Mouse (Mus musculus) MEL (cell line): ENCODE measurements at regions not wholly inside any gene's neighbourhood (a gene's known extent, or its start where the extent isn't known, plus 50 kb on each side); places are given as distances from the start of the nearest gene placed in this dataset.
"Not testable (repeated sequence)": the region's sequence is repeated elsewhere in the genome, so short reads cannot be mapped to it uniquely, and the experiment has no call there.

ENCODE experiments used
- DNase-seq: peaks from one replicate; pipeline ENCODE4 v3.0.0; 2011; ENCODE audit warnings: low read depth, low spot score
- H3K27ac ChIP-seq: 2 replicates; pipeline ENCODE4 v1.5.1; 2012; ENCODE audit warnings: low read depth, mild to moderate bottlenecking, control low read depth, low read length, moderate library complexity; ENCODE audit not compliant: control insufficient read depth
- H3K27me3 ChIP-seq, 2 experiments: fragments of 150-350 bp in 1 of 2; sonication (generic) in 1 of 2; 2 replicates each; pipeline ENCODE4 v1.6.1; 2012; ENCODE audit warnings: low read length in 2 of 2, mild to moderate bottlenecking in 2 of 2, improper control_type of control experiment in 1 of 2, moderate library complexity in 1 of 2; ENCODE audit not compliant: insufficient read depth in 2 of 2, control insufficient read depth in 1 of 2
- H3K36me3 ChIP-seq, 2 experiments: 2 replicates each; pipeline ENCODE4 v1.6.1; 2012 to 2014; ENCODE audit warnings: low read length in 2 of 2, improper control_type of control experiment in 1 of 2, inconsistent platforms in 1 of 2, mild to moderate bottlenecking in 1 of 2; ENCODE audit not compliant: insufficient read depth in 2 of 2, control insufficient read depth in 1 of 2
- H3K4me1 ChIP-seq, 2 experiments: fragments of 150-350 bp in 1 of 2; sonication (generic) in 1 of 2; 2 replicates each; pipeline ENCODE4 v1.6.1; 2012; ENCODE audit warnings: low read length in 2 of 2, improper control_type of control experiment in 1 of 2, mild to moderate bottlenecking in 1 of 2; ENCODE audit not compliant: insufficient read depth in 2 of 2, control insufficient read depth in 1 of 2
- H3K4me3 ChIP-seq, 2 experiments: fragments of 150-350 bp in 1 of 2; sonication (generic) in 1 of 2; 2 replicates each; pipeline ENCODE4 v1.5.1; 2012; ENCODE audit warnings: low read depth in 2 of 2, low read length in 2 of 2, mild to moderate bottlenecking in 2 of 2, moderate library complexity in 2 of 2, control low read depth in 1 of 2, improper control_type of control experiment in 1 of 2; ENCODE audit not compliant: control insufficient read depth in 1 of 2, insufficient read depth in 1 of 2
- H3K79me2 ChIP-seq: 2 replicates; pipeline ENCODE4 v1.6.1; 2012; ENCODE audit warnings: mild to moderate bottlenecking, low read length, moderate library complexity; ENCODE audit not compliant: control insufficient read depth, poor library complexity, insufficient read depth
- H3K9ac ChIP-seq: 2 replicates; pipeline ENCODE4 v1.6.1; 2012; ENCODE audit warnings: low read depth, mild to moderate bottlenecking, control low read depth, low read length, moderate library complexity; ENCODE audit not compliant: control insufficient read depth, poor library complexity, severe bottlenecking
- H3K9me3 ChIP-seq: fragments of 150-350 bp; sonication (generic); replicated peaks from 2 replicates; pipeline ENCODE4 v1.6.1; 2012; ENCODE audit warnings: mild to moderate bottlenecking, low read length, improper control_type of control experiment, moderate library complexity; ENCODE audit not compliant: insufficient read depth
- CHD1 ChIP-seq: IDR thresholded peaks from 2 replicates; pipeline ENCODE4 v1.6.1; 2012; ENCODE audit warnings: low read depth, mild to moderate bottlenecking, inconsistent platforms, low read length, improper control_type of control experiment
- CHD2 ChIP-seq: IDR thresholded peaks from 2 replicates; pipeline ENCODE4 v1.6.1; 2011; ENCODE audit warnings: low read length, improper control_type of control experiment
- CTCF ChIP-seq, 3 experiments: IDR thresholded peaks in 2 of 3; conservative IDR thresholded peaks in 1 of 3; 2 replicates each; pipeline ENCODE4 v1.5.1; 2011 to 2012; ENCODE audit warnings: low read length in 3 of 3, low read depth in 2 of 3, mild to moderate bottlenecking in 2 of 3, improper control_type of control experiment in 1 of 3, inconsistent platforms in 1 of 3, mixed read lengths in 1 of 3, moderate library complexity in 1 of 3; ENCODE audit not compliant: control insufficient read depth in 1 of 3, insufficient read depth in 1 of 3, poor library complexity in 1 of 3, severe bottlenecking in 1 of 3
- ETS1 ChIP-seq: IDR thresholded peaks from 2 replicates; pipeline ENCODE4 v1.6.1; 2012; ENCODE audit warnings: low read depth, mild to moderate bottlenecking, inconsistent platforms, low read length, improper control_type of control experiment, moderate library complexity
- GATA1 ChIP-seq: IDR thresholded peaks from 2 replicates; pipeline ENCODE4 v1.6.1; 2011; ENCODE audit warnings: low read depth, low read length, improper control_type of control experiment
- JUND ChIP-seq: IDR thresholded peaks from 2 replicates; pipeline ENCODE4 v1.6.1; 2011; ENCODE audit warnings: low read depth, mild to moderate bottlenecking, improper control_type of control experiment, low read length
- KAT2A ChIP-seq: conservative IDR thresholded peaks from 2 replicates; pipeline ENCODE4 v1.6.1; 2012; ENCODE audit warnings: low read depth, low read length, improper control_type of control experiment, inconsistent platforms
- MAZ ChIP-seq: IDR thresholded peaks from 2 replicates; pipeline ENCODE4 v1.6.1; 2012; ENCODE audit warnings: low read depth, mild to moderate bottlenecking, inconsistent platforms, low read length, improper control_type of control experiment
- MEF2A ChIP-seq: IDR thresholded peaks from 2 replicates; pipeline ENCODE4 v1.6.1; 2014; ENCODE audit warnings: low read depth, mild to moderate bottlenecking, inconsistent platforms, low read length, improper control_type of control experiment; ENCODE audit not compliant: poor library complexity, insufficient replicate concordance, severe bottlenecking; ENCODE audit errors: extremely low read depth
- MYC ChIP-seq: IDR thresholded peaks from 2 replicates; pipeline ENCODE4 v1.6.1; 2011; ENCODE audit warnings: low read depth, mild to moderate bottlenecking, low read length, improper control_type of control experiment, moderate library complexity
- NELFE ChIP-seq: IDR thresholded peaks from 2 replicates; pipeline ENCODE4 v1.6.1; 2011; ENCODE audit warnings: low read depth, low read length, improper control_type of control experiment
- POLR2A ChIP-seq, 2 experiments: IDR thresholded peaks; 2 replicates each; pipeline ENCODE4 v1.6.1; 2011 to 2012; ENCODE audit warnings: low read length in 2 of 2, mild to moderate bottlenecking in 2 of 2, control low read depth in 1 of 2, improper control_type of control experiment in 1 of 2, low read depth in 1 of 2, moderate library complexity in 1 of 2; ENCODE audit not compliant: control insufficient read depth in 1 of 2, insufficient read depth in 1 of 2, poor library complexity in 1 of 2
- RAD21 ChIP-seq: IDR thresholded peaks from 2 replicates; pipeline ENCODE4 v1.6.1; 2011; ENCODE audit warnings: mild to moderate bottlenecking, low read depth, low read length, improper control_type of control experiment
- RCOR1 ChIP-seq: IDR thresholded peaks from 2 replicates; pipeline ENCODE4 v1.6.1; 2012; ENCODE audit warnings: low read depth, mild to moderate bottlenecking, inconsistent platforms, low read length, improper control_type of control experiment
- SMC3 ChIP-seq: IDR thresholded peaks from 2 replicates; pipeline ENCODE4 v1.6.1; 2011; ENCODE audit warnings: low read depth, low read length, improper control_type of control experiment
- TAL1 ChIP-seq: IDR thresholded peaks from 2 replicates; pipeline ENCODE4 v1.6.1; 2012; ENCODE audit warnings: mild to moderate bottlenecking, inconsistent platforms, low read length, moderate library complexity, mixed read lengths
- TBP ChIP-seq: IDR thresholded peaks from 2 replicates; pipeline ENCODE4 v1.8.0; 2011; ENCODE audit warnings: low read depth, low read length, improper control_type of control experiment
- UBTF ChIP-seq: IDR thresholded peaks from 2 replicates; pipeline ENCODE4 v1.6.1; 2012; ENCODE audit warnings: low read depth, mild to moderate bottlenecking, inconsistent platforms, low read length, improper control_type of control experiment, moderate library complexity, borderline replicate concordance; ENCODE audit not compliant: insufficient read depth
- ZC3H11A ChIP-seq: IDR thresholded peaks from 2 replicates; pipeline ENCODE4 v1.6.1; 2012; ENCODE audit warnings: low read depth, mild to moderate bottlenecking, inconsistent platforms, low read length, improper control_type of control experiment
- ZMIZ1 ChIP-seq: IDR thresholded peaks from 2 replicates; pipeline ENCODE4 v1.6.1; 2012; ENCODE audit warnings: low read depth, mild to moderate bottlenecking, inconsistent platforms, low read length, improper control_type of control experiment, moderate library complexity

GRCm38 (mm10) chr6:31038445-31038844 lies 79.6 kb upstream of the Klf14 start:
- peak; percentile 45 to 65 (median 48) for TF ChIP-seq CTCF (IDR thresholded peaks at IDR 0.05 in 2 of 3, conservative IDR thresholded peaks at IDR 0.05 in 1 of 3; ENCODE audit: control insufficient read depth in 1 of 3, insufficient read depth in 1 of 3, low read depth in 2 of 3, low read length in 3 of 3, poor library complexity in 1 of 3, severe bottlenecking in 1 of 3)
- peak; percentile 41; the same call in 1 of the 2 replicates for TF ChIP-seq ZC3H11A
- peak; percentile 53 for TF ChIP-seq SMC3
- TF ChIP-seq RAD21: peak; percentile 67
- DNase-seq: peak; percentile 71

GRCm38 (mm10) chr6:31039485-31039884 lies 80.6 kb upstream of the Klf14 start:
- DNase-seq: no peak
- no peaks in the 10 kb centered on the region for H3K36me3 ChIP-seq
- no peaks in the 10 kb centered on the region for H3K79me2 ChIP-seq
- no peak for TF ChIP-seq GATA1
- no peak for TF ChIP-seq TAL1
- TF ChIP-seq ETS1: no peak
- no peak for TF ChIP-seq NELFE
- TF ChIP-seq KAT2A: no peak
- TF ChIP-seq MAZ: no peak
- no peak for TF ChIP-seq UBTF
- H3K27ac ChIP-seq: no peak overlapping the region
- H3K9me3 ChIP-seq: no peaks in the 10 kb centered on the region
- peaks cover 0 to 3% of the 10 kb centered on the region in 2 experiments for H3K27me3 ChIP-seq
- no peak overlapping the region for H3K9ac ChIP-seq
- H3K4me3 ChIP-seq: no peak overlapping the region
- H3K4me1 ChIP-seq: 0 out of 4 replicates have a peak, but pooled peaks cover 0 to 5% of the 10 kb centered on the region in 2 experiments

More at GRCm38 (mm10) chr6:31038445-31038844, 79.6 kb upstream of the Klf14 start:
- H3K9ac ChIP-seq, H3K27ac ChIP-seq, H3K9me3 ChIP-seq, H3K4me1 ChIP-seq, H3K36me3 ChIP-seq, H3K27me3 ChIP-seq, H3K79me2 ChIP-seq: not testable (repeated sequence)
- H3K4me3 ChIP-seq: peak overlapping the region; percentile 18 to 31; a peak in 2 of 4 replicates

GRCm38 (mm10) chr6:31040783-31041182 lies 81.9 kb upstream of the Klf14 start:
- TF ChIP-seq MYC (no peak), ZMIZ1 (no peak), GATA1 (no peak), CHD1 (no peak), POLR2A (IDR thresholded peaks at IDR 0.05; ENCODE audit: control insufficient read depth in 1 of 2, insufficient read depth in 1 of 2, low read depth in 1 of 2, low read length in 2 of 2, poor library complexity in 1 of 2) (no peak), ETS1 (no peak), TAL1 (no peak), TBP (no peak), CHD2 (no peak), MEF2A (no peak), RCOR1 (no peak), MAZ (no peak), JUND (no peak)
- Histone ChIP-seq H3K9me3 (no peaks in the 10 kb centered on the region), H3K4me1 (0 out of 4 replicates have a peak, but pooled peaks cover 0 to 5% of the 10 kb centered on the region in 2 experiments), H3K4me3 (no peak overlapping the region), H3K79me2 (no peaks in the 10 kb centered on the region), H3K27me3 (peaks cover 0 to 3% of the 10 kb centered on the region in 2 experiments), H3K27ac (no peak overlapping the region), H3K9ac (no peak overlapping the region), H3K36me3 (no peaks in the 10 kb centered on the region)
- no peak for DNase-seq
